Mouse (Mus musculus) left cerebral cortex, postnatal 10 days (tissue): Measurements from ENCODE around the gene Cyp2c29. TPM values are rescaled to one million over a fixed set of nuclear protein-coding genes. Genes with fewer than 3 reads are reported as not detected.
"Not testable (repeated sequence)": the region's sequence is repeated elsewhere in the genome, so short reads cannot be mapped to it uniquely, and the experiment has no call there.

ENCODE experiments used
- DNase-seq, 2 experiments: peaks; one replicate each; pipeline ENCODE4 v3.0.0; 2021 to 2022; ENCODE audit warnings: low spot score in 2 of 2, mixed read lengths in 1 of 2; ENCODE audit errors: extremely low spot score in 1 of 2
- intact Hi-C: fragments of 180-260 bp; cut with DNase I; formaldehyde crosslinking; loops from one replicate; pipeline ENCODE4 v1.15.1; 2025
- total RNA-seq, 2 experiments: library from RNA; stranded (reverse); gene quantifications; 2 replicates each; pipeline ENCODE4 v1.2.3; 2021

Cyp2c29 gene
- not detected for total RNA-seq

- DNase-seq, intact Hi-C loops: not testable (repeated sequence)
These were observed at the start of gene Cyp2c29 for GRCm38 (mm10) chr19:39269105-39269504. TSS of gene Cyp2c29 (plus strand) at chr19:39269405.

- DNase-seq, intact Hi-C loops: not testable (repeated sequence)
These were observed 2.2 kb upstream of the Cyp2c29 start for GRCm38 (mm10) chr19:39267036-39267435.

- DNase-seq, result no peak
- intact Hi-C loops, result no loop called here
These were observed 13.6 kb downstream of the Cyp2c29 start for GRCm38 (mm10) chr19:39282801-39283200.

- intact Hi-C loops, result no loop called here
- no peak for DNase-seq
These were observed 16.4 kb downstream of the Cyp2c29 start for GRCm38 (mm10) chr19:39285637-39286036.

- intact Hi-C loops, result no loop called here
- DNase-seq, result no peak
These were observed 17.6 kb downstream of the Cyp2c29 start for GRCm38 (mm10) chr19:39286825-39287224.

GRCm38 (mm10) chr19:39288978-39289377 lies 19.8 kb downstream of the Cyp2c29 start:
- intact Hi-C loops, result no loop called here

More at GRCm38 (mm10) chr19:39288978-39289377, 19.8 kb downstream of the Cyp2c29 start:
- DNase-seq, result no peak

Other genes starting within 250 kb of the Cyp2c29 start
- not detected for gene Cyp2c65, start 208.4 kb upstream of the Cyp2c29 start, total RNA-seq
- not detected for gene Cyp2c66, start 155.5 kb upstream of the Cyp2c29 start, total RNA-seq
- not detected for gene Cyp2c38, start 193.7 kb downstream of the Cyp2c29 start, total RNA-seq
- not detected for gene Cyp2c39, start 241.5 kb downstream of the Cyp2c29 start, total RNA-seq